Mouse (Mus musculus) urinary bladder, adult 18-20 months (tissue): ENCODE results near the gene 9130023H24Rik.

Experiments
- DNase-seq, 2 experiments: peaks; one replicate each; pipeline ENCODE4 v3.0.0; 2022; ENCODE audit warnings: low spot score in 2 of 2, mixed read lengths in 2 of 2

Gene 9130023H24Rik

DNA sequence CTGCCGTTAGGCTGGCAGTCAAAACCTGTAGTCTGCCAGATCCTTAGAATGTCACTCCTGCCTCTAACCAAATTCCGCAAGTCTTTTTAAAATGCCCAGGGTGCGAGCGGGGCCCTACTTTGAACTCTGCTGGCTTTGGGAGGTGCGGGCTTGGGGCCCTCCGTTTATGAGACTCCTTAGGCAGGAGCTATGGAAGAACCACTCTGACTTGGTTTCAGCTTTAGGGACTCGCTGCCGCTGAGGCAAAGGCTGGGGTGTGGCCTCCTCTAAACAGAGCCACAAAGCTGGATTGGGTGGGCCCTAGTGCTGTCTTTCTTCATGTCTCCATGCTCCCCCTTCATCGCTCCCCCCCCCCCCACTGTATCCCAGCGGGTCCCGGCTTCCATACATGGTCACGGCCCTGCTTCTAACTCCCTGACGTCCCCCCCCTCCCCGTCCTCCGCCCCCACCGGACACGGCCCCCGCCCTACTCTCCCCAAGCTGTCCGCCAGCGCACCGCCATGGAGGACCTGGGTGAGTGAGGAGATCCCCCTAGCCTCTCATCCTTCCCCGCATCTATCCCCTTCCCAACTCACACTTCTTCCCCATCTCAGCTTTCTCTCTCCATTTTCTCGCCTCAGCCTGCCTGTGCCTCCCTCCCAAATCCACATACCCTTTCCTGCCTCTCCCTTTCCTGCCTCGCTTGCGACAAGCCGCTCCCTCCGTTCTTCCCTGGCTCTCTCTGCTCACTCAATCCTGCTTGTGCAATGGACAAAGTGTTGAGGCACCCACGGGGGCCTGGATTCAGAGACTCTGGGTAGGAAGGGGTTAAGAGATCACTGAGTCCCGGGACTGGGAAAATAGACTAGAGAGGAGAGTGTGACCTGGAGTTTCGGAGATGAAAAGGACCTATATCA lies 8.9 kb upstream of the 9130023H24Rik start, which contains the start of gene Tgfb1i1:
Gene Tgfb1i1 (plus strand): TSS at position 317 of the 896 bp plus-strand sequence.
- DNase-seq = peak; percentile 43 to 62

DNA sequence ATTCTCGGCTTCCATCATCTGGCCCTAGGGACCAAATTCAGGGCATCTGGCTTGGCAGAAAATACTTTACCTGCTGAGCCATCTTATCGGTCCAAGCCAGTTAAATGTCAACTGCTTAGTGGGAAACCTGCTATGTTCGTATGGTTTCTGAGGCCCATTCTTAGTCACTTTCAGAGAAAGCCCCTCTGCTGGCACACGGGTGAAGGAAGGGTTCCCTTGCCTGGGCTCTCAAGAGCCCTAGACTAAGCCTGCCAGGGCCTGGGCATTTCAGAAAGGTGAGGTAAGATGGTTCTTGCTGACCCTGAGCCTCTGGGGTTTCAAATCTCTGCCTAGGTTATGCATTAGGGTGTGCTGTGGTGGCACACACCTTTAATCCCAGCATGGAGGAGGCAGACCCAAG lies 7.7 kb upstream of the 9130023H24Rik start:
- DNase-seq = no peak

DNA sequence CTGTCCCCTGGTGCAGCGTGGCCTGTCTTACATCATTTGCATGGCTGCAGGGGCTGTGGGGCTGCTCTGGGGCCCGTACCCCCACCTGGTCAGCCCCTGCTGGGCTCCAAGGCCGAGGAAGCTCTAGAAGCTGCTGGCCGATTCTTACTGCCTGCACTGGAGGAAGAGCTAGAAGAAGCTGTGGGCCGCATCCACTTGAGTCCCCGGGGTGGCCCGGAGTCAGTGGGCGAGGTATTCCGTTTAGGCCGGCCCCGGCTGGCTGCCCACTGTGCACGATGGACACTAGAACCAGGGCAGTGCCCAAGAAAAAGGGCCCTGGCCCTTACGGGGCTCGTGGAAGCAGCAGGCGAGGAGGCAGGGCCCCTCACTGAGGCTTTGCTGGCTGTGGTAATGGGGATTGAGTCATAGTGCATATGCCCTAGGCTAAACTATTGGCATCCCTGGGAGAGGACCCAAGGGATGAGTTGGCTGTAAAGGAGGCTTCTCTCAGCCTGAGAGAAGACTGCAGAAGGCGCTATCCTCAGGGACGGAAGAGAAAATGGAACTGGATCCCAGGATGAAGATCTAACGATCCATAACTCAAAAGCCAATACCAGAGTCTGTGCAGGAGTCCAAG lies 6.7 kb upstream of the 9130023H24Rik start:
- no peak for DNase-seq

- DNase-seq = no peak
Measured at GRCm38 (mm10) chr7:128243921-128244320, 6.1 kb upstream of the 9130023H24Rik start.

- no peak for DNase-seq
Measured at GRCm38 (mm10) chr7:128242331-128242730, 4.5 kb upstream of the 9130023H24Rik start.

DNA sequence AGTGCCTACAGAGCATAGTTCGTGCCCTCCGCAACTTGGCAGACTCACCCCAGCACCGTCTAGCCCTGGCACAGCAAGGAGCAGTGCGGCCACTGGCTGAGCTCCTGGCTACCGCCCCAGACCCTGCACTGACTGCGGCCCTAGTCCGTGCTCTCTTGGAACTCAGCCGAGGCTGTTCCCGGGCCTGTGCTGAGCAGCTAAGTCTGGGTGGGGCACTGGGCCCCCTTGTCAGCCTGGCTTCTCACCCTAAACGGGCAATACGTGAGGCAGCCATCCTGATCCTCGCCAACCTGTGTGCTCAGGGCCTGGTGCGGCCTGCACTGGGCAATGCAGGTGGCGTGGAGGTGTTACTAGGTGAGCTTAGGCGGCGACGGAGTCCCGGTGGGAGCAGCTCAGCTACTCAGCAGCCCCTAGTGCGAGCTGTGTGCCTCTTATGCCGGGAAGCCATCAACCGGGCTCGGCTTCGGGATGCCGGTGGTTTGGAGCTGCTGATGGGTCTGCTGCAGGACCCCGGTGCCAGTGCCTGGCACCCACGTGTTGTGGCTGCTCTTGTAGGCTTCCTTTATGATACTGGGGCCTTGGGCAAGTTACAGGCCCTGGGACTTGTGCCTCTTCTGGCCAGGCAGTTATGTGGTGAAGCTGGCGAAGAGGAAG lies 2.4 kb upstream of the 9130023H24Rik start:
- no peak for DNase-seq

- no peak for DNase-seq
Measured at GRCm38 (mm10) chr7:128238991-128239390, 1.2 kb upstream of the 9130023H24Rik start.

- no peak for DNase-seq
Measured at GRCm38 (mm10) chr7:128237593-128237926, 271 bp downstream of the 9130023H24Rik start.

- DNase-seq = peak; percentile 71 to 83
Measured at GRCm38 (mm10) chr7:128236856-128237592, 807 bp downstream of the 9130023H24Rik start, which contains the start of gene Armc5. Armc5 (plus strand) TSS chr7:128237342.

DNA sequence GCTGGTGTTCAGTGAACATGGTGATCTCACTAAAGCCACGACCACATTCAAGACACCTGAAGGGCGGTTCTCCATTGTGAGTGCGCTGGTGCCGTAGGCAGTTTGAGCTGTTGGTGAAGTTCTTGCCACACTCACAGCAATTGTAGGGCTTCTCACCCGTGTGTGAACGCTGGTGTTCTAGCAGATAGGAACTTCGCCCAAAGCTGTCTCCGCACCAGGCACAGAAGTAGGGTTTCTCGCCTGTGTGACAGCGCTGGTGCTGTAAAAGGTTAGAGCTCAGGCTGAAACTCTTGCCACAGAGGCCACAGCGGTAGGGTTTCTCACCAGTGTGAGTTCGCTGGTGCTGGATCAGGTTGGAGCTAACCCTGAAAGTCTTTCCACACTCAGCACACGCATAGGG lies 1.4 kb downstream of the 9130023H24Rik start:
- DNase-seq = no peak

DNA sequence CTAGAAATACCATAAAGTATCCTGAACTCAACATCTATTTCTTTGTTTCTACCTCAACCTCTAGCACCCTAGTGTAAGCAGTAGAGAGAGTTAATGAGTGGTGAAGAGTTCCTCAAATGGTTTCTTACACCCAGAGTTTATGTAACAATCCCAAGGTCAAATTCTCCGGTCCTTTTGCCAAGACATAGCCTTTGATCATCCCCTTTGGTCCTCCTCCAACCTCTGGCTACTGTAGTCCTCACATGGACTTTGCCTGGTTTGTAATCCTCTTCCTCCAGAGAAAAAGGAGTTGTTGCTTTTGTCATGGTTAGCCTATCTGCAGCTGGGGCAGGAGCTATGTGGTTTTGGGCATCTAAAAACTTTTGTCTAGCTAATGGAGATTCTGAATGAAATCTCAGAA lies 2.4 kb downstream of the 9130023H24Rik start:
- no peak for DNase-seq

DNA sequence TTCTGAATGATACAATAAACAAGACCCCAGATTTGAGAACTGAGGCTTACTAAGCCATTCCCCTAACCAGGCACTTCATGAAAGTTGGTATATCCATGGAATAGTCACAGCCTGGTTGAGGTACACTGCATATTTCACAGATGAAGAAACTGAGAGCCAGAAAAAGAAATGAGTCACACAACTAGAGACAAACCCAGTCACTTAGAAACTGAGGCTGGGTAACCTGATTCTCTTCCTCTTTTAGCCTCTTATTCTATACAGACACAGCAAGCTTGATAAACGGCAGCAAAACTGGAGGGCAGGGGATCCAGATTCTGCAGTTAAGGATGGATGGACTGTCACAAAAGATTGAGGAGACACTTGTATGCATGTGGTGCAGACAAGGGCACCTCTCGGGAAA lies 3.0 kb downstream of the 9130023H24Rik start:
- no peak for DNase-seq

GRCm38 (mm10) chr7:128231741-128232140 lies 6.1 kb downstream of the 9130023H24Rik start:
- DNase-seq = no peak

DNA sequence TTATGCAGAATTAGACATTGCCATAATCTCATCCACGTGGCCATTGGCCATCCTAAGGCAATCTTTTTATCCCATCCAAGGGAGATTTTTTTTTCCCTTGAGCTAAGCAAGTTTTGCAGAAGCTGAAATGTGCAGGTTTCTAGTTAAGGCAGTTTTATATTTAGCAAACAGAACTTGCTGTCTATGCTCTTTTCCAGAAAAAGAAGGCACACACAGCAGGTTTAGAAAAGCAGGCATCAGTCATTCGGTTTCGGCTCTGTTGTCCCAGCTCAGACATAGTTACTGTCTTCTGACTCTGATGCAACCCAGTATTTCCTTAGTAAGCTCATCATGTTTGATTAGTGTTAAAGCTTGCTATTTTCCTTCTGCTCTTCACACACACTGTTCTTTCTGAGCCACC lies 16.9 kb downstream of the 9130023H24Rik start:
- no peak for DNase-seq

GRCm38 (mm10) chr7:128219952-128220351 lies 17.9 kb downstream of the 9130023H24Rik start:
- no peak for DNase-seq

DNA sequence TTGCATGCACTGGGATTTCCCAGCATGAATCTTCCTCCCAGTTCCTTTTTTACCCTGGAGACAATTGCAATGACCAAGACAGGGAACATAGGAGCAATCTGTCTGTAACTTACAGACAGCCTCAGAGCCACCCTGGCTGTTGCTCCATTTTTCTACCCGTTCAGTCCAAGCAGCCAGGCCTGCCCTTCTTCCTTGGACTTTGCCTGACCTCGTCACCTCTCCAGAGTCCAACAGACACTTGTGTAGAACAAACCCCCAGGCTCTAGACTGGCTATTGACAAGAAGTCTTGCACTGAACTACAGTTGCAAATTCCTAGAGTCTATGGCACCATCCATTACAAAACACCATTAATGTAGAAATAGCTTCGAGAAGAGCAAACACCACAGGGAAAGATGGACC lies 28.0 kb downstream of the 9130023H24Rik start:
- no peak for DNase-seq

DNA sequence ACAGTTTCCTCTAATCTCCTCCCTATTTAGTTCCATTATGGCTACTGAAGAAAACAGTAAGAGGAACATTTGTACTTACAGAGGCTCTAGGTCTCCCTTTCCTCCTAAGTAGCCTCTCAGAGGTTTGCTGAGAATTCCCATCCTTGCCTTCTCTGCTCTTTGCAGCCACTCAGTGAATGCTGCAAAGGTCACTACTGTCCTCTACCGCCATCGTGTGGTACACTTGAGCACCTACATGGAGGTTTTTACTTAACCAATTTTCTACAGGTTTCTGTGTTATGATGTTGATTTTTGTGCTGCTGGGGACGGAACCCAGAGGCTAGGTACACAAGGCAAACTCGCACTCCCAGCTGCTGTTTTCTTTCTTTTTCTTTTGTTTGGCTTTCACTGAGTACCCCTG lies 29.6 kb downstream of the 9130023H24Rik start:
- DNase-seq = peak; percentile 16 to 18

GRCm38 (mm10) chr7:128206152-128206551 lies 31.7 kb downstream of the 9130023H24Rik start, which contains the start of gene Cox6a2:
Cox6a2 (minus strand) TSS chr7:128206387.
- DNase-seq = no peak

GRCm38 (mm10) chr7:128205695-128206094 lies 32.1 kb downstream of the 9130023H24Rik start:
- no peak for DNase-seq

GRCm38 (mm10) chr7:128204179-128204578 lies 33.7 kb downstream of the 9130023H24Rik start:
- DNase-seq = no peak

DNA sequence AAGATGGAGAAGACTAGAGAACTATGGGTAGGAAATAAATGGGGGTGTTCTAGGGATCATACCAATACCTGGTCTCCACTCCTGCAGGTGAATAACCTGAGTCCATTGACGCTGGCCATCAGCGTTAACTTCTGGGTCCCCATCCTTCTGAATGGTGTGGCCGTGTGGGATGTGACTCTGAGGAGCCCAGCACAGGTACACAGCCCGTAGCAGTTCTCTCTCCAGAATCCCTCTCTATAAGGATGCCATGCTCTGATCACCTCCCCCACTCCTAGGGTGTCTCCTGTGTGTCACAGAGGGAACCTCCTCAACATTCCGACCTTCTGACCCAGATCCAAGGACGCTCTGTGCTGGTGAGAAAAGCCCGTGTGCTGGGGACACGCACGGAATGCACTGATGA lies 34.8 kb downstream of the 9130023H24Rik start:
- no peak for DNase-seq

DNA sequence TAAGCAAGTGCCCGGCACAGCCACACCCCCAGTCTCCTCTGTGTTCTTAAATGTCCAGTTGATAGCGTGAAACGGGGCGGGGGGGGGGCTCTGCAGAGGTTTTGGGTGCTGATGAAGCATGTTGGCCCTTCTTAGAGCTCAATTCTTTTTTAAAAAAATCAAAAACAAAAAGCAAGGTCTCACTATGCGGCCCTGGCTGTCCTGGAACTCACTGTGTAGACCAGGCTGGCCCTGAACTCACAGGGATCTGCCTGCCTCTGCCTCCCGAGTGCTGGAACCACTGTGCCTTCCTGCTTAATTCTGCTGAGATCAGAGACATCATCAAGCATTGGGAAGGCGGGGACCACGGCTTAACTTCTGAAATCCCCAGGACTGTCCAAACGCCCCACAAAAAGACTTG lies 36.2 kb downstream of the 9130023H24Rik start:
- DNase-seq = no peak
